Mouse (Mus musculus) adipocyte (in vitro differentiated cells): ENCODE data around the gene Ccdc43.
A peak's percentile ranks its signal among the peaks of the same experiment; 100 is the strongest.

Experiments used
- DNase-seq: peaks from one replicate; pipeline ENCODE4 v3.0.0-alpha.2; 2016; ENCODE audit warnings: low spot score

Ccdc43 gene

DNA sequence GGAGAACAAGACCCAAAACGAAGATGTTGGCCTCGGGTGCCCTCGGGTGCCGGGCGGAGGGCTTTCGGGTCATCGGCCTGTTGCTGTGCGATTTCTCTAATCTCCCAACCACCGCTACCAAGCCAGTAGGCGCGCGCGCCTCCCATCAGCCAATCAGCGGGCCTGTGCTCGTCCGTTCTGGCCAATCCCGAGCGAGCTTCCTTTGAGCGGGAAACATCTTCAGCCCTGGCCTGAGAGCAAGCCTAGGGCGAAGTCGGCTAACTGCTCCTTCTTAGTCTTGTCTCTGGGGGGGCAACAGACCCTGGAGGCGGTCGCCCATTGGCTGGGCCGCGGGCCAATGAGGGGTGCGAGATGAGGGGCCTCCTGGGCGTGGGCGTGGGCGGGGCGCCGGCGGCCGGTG, 32.4 kb downstream of the Ccdc43 start:
- DNase-seq = no peak

DNA sequence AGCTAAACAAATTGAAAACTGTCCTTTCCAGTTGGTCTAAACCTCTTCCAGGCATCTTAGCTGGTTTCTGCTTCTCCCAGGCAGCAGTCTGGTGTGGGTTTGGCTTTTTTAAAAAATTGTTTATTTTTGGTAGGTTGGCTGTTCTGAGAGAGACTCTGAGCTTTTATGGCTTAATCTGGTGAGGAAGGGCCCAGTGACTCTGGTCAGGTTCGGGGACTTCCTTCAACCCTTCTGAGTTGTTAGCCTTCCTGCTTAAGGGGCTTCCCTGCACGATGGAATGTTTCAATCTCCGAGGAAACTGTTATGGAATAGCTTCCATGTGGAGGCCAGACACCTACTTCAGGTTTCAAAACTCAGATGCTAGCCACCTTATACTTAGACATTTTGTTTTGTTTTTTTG, 34.2 kb downstream of the Ccdc43 start, which contains the start of gene Meioc:
Meioc (plus strand) TSS at position 301 of the 400 bp plus-strand sequence.
- no peak for DNase-seq

DNA sequence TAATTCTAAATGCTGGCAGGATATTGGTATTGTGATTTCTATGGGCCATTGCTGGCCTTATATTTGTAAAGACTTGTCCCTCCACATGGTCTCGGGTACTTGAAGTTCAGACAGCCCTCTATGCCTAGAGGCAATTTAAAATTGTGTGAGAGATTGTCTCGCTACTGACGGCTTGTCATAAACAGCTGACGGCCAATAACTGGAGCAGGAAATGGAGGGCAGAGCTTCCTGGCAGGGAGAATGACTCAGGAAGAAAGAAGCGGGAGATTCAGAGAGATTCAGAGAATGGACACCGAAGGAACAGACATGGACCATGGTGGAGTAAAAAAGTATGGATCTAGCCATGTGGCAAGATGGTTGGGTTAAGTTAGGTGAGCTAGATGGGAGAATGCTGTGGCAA, 40.7 kb downstream of the Ccdc43 start:
- DNase-seq = peak; percentile 26

DNA sequence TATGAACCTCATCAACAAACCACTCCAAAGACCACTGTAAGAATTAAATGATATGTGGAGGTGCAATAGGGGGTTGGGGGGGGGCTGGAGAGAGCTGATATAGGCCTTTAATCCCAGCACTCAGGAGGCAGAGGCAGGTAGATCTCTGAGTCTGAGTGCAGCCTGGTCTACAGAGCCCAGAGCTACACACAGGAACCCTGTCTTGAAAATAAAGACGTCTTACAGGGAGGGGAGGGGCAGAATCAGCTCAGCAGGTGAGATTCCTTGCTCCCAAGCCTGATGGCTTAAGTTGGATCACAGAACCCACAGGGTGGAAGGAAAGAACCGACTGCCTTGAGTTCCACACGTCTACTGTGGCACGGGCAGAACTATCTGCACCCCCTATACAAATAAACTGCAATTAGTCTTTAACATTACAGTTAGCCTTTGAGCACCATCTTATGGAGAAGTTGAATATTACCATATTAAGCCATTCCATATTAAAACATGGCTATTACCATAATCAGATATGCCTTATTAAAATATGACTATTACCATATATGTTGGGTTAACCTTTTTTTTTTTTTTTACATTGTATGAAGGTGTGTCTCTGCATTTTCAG, 41.2 kb downstream of the Ccdc43 start:
- DNase-seq = peak; percentile 49

DNA sequence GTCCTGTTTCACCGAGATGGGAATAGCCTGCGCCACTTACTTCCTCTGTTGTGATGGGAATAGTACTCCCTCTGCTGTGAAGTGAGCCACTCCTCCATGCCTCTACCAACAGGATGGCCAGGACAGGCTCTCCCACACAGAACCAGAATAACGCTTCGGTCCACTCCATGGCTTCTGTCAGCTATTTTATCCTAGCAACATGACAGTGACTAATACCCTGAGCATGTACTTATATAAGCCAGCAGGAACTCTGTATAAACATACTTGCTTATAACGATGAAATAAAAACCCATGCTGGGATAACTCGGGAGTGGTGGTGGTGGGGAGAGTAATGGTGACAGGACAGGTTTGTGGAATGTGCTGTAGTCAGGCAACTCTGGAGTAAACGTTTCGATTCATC, 41.7 kb downstream of the Ccdc43 start:
- DNase-seq = no peak

DNA sequence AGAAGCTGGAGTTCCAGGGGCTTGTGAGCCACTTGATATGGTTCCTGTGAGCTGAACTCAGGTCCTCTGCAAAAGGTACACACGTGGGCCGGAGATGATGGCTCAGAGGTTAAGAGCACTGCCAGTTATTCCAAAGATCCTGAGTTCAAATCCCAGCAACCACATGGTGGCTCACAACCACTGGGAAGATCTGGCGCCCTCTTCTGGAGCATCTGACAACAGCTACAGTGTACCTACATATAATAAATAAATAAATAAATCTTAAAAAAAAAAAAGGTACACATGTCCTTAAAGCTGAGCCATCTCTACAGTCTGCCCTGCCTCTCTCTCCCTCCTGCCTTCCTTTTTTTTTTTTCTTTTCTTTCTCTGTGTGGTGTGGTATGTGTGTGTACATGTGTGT, 44.7 kb downstream of the Ccdc43 start:
- DNase-seq = peak; percentile 47

DNA sequence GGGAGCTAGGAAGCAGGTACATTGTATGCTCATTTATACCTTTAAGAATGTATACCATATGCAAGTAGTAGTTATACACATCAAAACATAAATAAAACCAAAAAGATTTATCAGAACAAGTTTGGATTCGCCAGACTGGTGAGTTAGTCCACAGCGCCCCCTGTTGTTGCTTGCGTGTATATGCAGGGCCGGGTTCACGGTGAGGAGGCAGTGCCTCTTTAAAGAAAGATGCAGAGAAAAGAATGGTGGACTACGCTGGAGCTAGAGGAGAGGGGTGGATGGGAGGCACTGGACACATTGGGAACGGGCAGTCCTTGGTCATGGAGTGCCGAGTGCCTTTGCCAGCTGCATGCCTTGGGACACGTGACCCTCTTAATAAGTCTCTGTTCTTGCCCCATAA, 46.2 kb downstream of the Ccdc43 start:
- peak; percentile 83 for DNase-seq

DNA sequence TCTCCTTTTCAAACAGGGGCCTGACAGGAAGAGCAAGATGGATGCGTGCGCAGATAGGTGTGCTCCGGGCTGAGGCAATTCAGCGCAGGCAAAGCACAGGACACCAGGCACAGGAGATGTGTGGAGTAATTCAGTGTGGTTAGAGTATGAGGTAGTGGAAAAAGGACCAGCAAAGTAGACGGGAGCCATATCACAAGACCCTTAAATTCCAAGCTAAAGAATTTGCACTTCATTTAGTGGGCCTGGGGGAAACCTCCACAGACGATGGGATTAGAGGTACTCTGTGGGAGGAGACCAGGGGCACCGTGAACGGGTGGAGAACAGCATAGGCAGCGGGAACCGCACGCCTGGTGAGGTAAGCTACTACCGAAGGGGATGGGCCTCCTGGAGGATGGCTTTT, 49.7 kb downstream of the Ccdc43 start:
- no peak for DNase-seq

DNA sequence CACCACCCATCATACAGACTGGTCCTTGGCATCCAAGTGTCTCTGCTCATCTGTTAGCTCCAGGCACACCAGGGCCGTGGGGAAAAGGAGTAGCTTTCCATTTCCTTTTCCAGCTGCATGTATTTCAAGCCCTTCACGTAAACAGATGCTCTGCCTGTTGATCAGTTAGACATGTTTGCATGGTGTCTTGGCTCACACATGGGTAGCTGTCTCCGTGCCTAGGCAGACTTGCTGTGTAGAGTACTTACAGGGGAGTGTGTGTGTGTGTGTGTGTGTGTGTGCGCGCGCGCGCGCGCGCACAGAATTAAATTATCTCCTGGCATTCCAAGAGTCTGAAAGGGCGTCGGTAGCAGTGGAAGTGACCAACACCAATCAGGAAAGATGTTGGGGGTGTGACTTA, 51.4 kb downstream of the Ccdc43 start:
- DNase-seq = no peak

DNA sequence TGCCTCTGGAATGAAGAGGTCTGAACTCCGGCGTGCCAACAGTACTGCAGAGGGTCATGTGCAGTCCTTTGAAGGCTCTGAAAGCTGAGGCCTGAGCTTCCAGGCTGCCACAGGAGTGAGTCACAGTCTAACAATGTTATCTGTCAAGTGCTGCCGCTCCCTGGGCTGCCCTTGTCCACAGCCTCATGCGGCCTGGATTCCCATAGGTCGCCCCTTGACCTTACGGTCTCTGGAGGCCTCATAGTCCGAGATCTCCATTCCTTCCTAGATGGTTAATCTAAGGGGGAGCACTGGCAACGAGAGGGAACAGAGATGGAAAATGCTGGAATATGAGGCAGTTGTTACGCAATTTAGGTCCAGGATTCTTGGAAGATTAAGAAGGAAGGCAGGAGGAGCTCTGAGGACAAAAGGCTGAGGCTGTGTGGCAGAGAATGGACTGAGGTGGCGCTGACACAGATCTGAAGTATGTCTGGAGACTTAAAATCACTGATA, 53.6 kb downstream of the Ccdc43 start:
- DNase-seq = peak; percentile 57

DNA sequence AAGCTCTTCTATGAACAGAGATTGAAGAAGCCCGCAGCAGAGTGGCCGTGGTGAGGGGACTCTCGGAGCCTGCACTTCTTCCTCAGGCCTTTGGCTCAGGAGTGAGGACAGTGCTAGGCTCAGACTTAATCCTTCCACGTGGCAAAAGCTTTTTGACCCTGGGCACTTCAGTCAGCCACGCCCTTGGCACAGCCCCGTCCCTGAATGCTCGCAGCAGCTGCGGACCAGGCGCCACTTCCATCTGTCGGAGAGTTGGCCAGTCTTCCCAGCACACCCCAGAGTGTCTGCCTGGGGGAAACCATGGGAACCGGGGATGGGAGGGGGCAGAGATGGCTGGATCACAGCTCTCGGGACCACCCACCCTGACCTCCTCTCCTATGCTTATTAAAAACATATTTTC, 60.7 kb downstream of the Ccdc43 start:
- no peak for DNase-seq
